Mouse (Mus musculus) T-helper 1 cell (primary cell): Measurements from ENCODE around the gene BC030867.

Experiments
- in situ Hi-C: fragments of 300-600 bp; cut with MboI, MseI; formaldehyde crosslinking; loops from one replicate; pipeline ENCODE4 v1.15.1; 2025; ENCODE audit warnings: high pct_unique_total_duplicates

BC030867 gene

DNA sequence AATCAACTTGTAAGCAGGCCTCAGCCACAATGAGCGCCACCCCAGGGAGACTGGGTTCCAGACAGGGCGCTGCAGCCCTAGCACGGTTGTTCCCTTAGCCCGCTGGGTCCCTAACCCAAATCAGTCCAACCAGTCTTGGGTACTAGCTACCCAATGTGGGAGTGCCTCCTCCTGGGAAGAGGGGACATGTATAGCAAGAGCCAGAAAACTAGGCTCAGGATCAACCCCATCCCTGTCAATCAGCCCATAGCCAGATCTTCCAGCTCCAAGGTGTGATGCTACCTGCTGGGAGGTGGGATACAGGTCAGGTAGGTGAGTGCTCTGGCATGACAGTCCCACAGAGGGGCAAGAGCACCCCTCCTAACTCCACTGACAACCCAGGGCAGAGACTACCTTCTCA is 41.5 kb downstream of the BC030867 start:
- in situ Hi-C loops = no loop called here

DNA sequence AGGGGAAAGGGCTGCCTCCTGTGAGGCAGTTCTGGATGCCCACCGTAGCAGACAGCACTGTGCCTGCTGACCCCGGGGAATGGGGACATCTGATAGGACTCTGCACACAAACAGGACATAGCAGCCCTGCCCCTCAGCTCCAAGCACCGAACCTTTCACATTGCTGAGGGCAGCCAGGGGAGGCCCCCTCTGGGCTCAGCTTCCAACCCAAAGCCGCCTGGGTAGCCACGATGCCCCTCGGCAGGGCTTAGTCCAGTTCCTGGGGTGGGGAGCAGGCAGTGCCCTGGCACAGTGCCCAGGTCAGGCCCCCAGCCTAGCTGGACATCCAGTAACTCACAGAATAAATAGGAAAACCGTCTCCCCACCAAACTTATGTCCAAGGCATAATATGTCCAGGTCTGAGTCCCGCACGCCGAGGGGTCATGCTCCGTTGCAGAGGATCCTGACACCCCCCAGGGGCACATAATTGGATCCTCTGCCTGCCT is 42.4 kb downstream of the BC030867 start:
- in situ Hi-C loops = no loop called here

DNA sequence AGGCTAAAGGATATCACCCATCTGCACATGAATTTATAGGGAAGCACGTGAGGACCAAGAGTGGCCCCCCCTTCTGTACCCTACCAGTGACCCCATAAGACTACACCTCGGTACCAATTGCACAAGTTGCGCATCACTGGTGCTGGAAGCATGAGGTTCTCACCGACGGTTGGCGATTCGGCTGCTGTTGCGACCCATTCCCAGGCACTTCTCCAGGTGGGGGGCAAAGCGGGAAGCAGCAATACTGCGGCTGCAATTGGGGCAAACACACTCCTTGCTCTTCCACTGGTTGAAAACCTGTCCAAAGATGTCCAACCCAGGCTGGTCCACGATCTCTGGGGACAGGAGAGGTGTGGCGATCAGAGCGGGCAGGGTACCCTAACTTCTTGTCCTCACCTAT is 45.3 kb downstream of the BC030867 start:
- in situ Hi-C loops = no loop called here

DNA sequence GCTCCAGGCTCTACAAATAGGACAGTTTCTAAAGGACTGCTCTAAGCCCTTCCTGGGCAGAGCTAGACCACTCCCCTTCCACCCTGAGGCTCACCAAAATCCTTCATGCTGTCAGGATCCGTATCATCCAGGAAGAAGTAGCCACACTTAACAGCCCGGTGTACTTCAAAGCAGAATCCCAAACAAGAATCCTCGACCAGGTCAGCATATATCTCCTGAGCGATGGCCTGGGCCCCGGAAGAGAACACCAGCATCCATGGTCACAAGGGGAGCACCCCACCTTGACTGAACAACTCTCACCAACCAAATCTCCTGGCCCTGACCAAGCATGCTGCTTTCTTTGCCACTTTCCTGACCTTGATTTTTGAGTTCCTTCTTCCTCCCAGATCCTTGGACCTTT is 45.7 kb downstream of the BC030867 start:
- in situ Hi-C loops = no loop called here

- in situ Hi-C loops = no loop called here
Measured at GRCm38 (mm10) chr11:102294887-102295597, 46.4 kb downstream of the BC030867 start.

DNA sequence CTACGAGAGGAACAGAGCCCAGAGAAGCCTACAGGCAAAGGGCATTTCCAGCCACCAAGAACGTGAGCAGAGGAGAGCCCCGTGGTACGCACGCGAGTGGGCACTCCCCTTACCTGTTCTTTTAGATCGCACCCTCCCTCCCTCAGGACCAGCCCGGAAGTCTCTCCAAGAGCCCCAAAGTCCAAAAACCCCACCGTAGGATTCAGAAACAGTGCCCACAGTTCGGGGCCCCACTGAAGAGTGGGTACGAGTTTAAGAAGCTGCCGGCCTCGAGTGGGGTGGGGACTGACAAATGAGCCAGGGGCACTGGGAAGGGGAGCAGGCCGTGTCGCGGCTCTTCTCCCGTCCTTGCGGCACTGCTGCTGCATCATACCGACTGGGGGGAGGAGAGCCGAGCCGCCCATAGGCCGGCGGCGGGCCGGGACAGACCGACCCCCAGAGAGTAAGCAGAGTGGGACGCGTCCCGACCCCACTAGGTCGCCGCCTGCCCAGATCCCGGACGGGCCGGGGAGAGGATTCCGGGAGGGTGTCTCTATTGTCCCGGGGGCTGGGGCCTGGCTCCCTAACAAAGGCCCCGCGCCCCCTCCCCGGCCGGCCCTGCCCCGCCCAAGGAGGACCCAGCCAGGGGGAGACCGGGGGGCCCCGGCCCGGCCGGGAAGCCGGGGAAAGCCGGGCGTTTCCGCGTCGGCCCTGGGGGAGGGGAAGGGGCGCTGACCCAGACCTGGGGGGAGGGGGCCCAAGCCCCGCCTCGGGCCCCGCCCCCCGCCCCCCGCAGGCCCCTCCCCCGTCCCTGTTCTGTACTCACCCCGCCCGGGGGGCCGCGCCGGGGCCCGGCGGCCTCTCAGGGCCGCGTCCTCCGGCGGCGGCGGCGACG is 47.2 kb downstream of the BC030867 start:
- in situ Hi-C loops = no loop called here

GRCm38 (mm10) chr11:102296491-102297472 is 48.1 kb downstream of the BC030867 start, which contains the start of gene Atxn7l3:
Gene Atxn7l3, minus strand, starts transcription at chr11:102296631.
- in situ Hi-C loops = no loop called here

DNA sequence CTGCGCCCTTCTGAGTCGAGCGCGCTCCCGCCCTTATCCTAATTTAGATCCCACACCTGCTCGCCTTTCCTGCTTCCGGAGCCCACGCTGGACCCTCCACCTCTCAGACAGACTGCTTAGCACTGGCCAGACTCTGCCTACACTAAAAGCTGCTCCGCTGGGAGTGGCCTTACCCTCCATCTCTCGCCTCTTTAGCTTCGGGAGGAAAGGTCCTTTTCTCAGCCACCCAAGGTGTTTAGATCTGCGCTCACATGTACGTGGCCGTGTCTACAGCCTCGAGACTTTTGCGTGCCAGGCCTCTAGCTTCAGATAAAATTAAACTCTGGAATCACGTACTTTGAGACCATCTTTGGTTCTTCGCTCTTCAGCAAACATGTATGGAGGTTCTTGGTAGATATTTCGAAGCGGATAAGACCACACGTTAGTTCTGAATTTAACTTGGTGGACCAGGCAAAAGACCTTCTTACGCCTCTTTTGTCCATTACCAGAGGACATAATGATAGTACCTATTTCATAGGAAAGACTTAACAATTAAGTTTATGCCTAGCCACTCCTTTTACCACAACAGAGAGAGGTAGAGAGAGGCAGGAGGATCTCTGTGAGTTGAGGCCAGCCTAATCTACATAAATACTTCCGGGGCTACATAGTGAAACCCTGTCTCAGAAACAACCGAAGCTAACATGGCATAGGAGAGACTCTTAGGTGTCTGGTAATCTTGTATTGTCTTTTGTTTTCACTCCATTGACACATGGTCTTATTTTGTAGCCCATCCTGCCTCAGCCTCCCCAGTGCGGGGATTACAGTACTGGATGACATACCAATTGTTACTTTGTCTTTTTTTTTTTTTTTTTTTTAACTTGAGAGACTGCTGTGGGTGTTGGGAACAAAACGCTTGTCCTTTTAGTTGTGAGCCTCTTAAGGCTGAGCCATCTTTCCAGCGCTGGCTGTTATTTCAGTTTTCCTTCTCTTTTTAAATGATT is 49.2 kb downstream of the BC030867 start:
- in situ Hi-C loops = no loop called here

- in situ Hi-C loops = no loop called here
Measured at GRCm38 (mm10) chr11:102299839-102300238, 51.2 kb downstream of the BC030867 start.

- in situ Hi-C loops = no loop called here
Measured at GRCm38 (mm10) chr11:102304141-102304540, 55.5 kb downstream of the BC030867 start.

GRCm38 (mm10) chr11:102305359-102305758 is 56.7 kb downstream of the BC030867 start:
- in situ Hi-C loops = no loop called here

DNA sequence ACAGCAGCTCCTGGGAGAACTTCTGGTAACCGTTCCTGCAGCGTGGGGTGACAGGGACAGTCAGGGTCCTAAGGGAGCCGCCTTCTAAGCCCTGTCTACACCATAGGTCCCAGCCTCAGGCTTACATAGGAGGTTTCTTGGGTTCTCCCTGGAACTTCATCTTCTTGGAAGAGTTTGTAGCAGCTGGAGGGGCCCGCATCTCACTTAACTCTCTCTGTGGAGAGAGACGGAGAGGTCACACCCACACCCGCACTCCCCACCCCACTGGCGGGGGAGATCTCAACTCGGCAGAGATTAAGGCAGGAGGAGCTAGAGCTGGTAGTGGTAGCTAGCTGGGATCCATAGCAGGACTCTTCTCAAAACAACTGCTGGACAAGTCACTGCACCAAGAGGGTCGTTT is 59.4 kb downstream of the BC030867 start:
- in situ Hi-C loops = no loop called here

GRCm38 (mm10) chr11:102308979-102309378 is 60.3 kb downstream of the BC030867 start:
- in situ Hi-C loops = no loop called here

DNA sequence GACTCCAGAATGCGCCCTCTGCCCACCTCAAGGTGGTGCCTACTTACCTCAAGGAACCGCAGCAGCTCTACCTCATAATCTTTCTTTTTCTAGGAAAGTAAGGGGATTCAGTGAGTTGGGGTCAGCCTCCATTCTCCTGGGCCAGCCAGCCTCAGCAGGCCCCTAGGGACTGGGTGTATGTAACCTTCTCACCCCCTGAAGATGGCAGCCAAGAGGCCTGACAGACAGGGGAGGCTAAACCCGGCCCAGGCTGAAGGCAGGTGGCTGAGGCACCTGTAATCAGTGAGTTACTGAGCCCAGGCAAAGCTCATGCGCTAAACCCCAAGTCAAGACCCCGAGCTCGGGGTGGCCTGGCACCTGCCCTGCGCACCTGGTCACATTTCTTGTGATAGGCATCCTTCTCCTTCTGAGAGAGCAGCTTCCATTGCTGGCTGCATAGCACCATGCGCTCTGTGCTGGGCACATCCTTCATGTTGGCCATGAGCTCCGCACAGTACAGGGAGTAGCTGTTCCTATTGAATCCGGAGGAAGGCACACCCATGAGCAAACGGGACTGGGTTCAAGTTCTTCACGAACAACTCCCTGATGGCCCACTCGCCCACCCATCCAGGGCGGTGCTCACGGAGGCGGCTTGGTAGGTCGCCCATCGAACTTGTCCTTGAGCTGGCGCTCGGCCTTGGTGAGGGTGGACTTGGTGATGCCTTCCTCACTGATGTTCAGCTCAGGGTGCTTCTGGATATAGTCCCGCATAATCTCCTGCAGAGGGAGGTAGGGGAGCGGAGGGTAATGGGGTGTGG is 61.3 kb downstream of the BC030867 start:
- in situ Hi-C loops = loop anchor here (5.0 kb wide), 2 partner anchors 97 to 122 kb away; partner anchors contain the start of genes Grn and Slc25a39

DNA sequence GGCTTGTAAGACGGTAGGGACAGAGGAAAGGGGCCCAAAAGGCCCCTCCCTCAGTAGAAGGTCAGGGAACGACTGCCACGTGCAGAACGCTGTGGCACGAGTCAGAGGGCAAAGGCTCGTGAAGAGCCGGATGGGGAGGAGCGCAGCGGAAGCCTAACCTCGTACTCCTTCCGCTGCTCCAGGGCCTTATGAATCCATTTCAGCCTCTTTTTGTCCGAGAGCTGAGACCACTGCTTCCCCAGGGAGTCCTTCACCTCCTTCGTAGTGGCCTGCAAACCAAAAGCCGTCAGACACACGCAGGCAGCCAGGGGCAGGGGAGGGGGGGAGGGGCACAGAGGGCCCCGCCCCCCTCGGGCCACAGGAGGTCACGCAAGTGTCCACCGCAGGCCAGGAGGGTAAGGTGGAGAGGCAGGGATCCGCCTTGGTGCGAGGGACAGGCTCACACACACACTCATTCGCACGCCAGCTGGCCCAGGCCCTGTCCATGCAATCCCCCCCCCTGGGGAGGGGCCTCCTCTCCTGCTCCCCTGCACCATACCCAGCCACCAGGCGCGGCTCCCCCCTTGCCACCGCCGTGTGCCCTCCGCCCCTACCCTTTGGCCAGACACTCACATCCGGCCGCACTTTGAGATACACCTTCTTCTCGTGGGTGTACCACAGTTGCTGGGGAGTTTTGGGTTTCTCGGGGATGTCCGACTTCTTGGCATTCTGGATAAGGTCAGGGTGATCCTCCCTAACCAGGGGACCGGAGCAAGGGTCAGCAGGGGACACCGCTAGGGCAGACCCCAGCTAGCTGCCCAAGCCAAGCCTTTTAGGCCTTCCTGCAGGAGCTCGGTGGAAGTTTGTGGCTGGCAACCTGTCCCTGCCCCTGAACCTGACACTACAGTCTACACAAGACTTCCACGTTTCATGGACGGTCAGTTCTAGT is 62.4 kb downstream of the BC030867 start:
- in situ Hi-C loops = loop anchor here (5.0 kb wide), 2 partner anchors 96 to 121 kb away; partner anchors contain the start of genes Grn and Slc25a39

DNA sequence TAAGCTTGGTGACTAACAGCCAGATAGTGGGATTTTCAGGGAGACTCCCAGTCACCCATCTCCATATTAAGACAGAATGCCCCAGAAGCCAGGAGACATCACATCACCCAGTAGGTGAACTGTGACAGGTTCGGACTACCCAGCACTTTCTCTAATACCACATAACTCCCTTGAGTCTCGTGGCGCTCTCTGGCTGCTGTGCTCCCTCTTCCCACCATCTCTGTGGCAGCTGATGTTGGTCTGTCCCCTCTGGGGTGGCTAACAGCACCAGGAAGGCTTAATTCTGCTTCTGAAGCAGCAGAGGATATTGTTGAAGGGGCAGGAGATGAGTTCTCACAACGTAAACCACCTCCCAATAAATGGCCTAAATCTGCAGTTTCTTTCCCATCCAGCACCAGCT is 63.3 kb downstream of the BC030867 start:
- in situ Hi-C loops = loop anchor here (5.0 kb wide), 2 partner anchors 95 to 120 kb away; partner anchors contain the start of genes Grn and Slc25a39

- in situ Hi-C loops = loop anchor here (5.0 kb wide), 2 partner anchors 95 to 120 kb away; partner anchors contain the start of genes Grn and Slc25a39
Measured at GRCm38 (mm10) chr11:102312586-102312985, 63.9 kb downstream of the BC030867 start.

GRCm38 (mm10) chr11:102314321-102314720 is 65.6 kb downstream of the BC030867 start:
- in situ Hi-C loops = loop anchor here (5.0 kb wide), 2 partner anchors 93 to 118 kb away; partner anchors contain the start of genes Grn and Slc25a39
